Mouse (Mus musculus): ENCODE results near the gene Arel1. TPM values are rescaled to one million over a fixed set of nuclear protein-coding genes. Genes with fewer than 3 reads are reported as not detected.

Gene Arel1
- polyA plus RNA-seq, 1 experiment from 2014 or later, result 13.2 TPM

Other genes with a start within 250 kb of the Arel1 start
- gene Npc2, start 197.7 kb downstream of the Arel1 start, polyA plus RNA-seq (2014; fragmentation: Nextera tagmentation; extraction: Ambion mirVana), result 50.8 and 56.6 TPM in 2 replicates
- gene Isca2, start 197.6 kb downstream of the Arel1 start, polyA plus RNA-seq (2014; fragmentation: Nextera tagmentation; extraction: Ambion mirVana), result 164 and 167 TPM in 2 replicates
- 2.9 and 3.0 TPM in 2 replicates for gene Ltbp2, start 94.4 kb downstream of the Arel1 start, polyA plus RNA-seq (2014; fragmentation: Nextera tagmentation; extraction: Ambion mirVana)
- 88.8 and 91.9 TPM in 2 replicates for gene Fcf1, start within 50 bp of the Arel1 start, polyA plus RNA-seq (2014; fragmentation: Nextera tagmentation; extraction: Ambion mirVana)
- 25.7 and 27.1 TPM in 2 replicates for gene Ylpm1, start 25.4 kb upstream of the Arel1 start, polyA plus RNA-seq (2014; fragmentation: Nextera tagmentation; extraction: Ambion mirVana)
- 1.9 and 2.9 TPM in 2 replicates for gene Prox2, start 139.9 kb upstream of the Arel1 start, polyA plus RNA-seq (2014; fragmentation: Nextera tagmentation; extraction: Ambion mirVana)
- gene Dlst, start 139.9 kb upstream of the Arel1 start, polyA plus RNA-seq (2014; fragmentation: Nextera tagmentation; extraction: Ambion mirVana), result 197 and 203 TPM in 2 replicates
- gene Rps6kl1, start 180.4 kb upstream of the Arel1 start, polyA plus RNA-seq (2014; fragmentation: Nextera tagmentation; extraction: Ambion mirVana), result 0.77 and 1.1 TPM in 2 replicates
- gene Pgf, start 206.9 kb upstream of the Arel1 start, polyA plus RNA-seq (2014; fragmentation: Nextera tagmentation; extraction: Ambion mirVana), result 8.9 and 10.6 TPM in 2 replicates
- gene Eif2b2, start 248.6 kb upstream of the Arel1 start, polyA plus RNA-seq (2014; fragmentation: Nextera tagmentation; extraction: Ambion mirVana), result 49.7 and 60.0 TPM in 2 replicates

Measured in heart, embryonic 14.5 days (tissue).